Mouse (Mus musculus): ENCODE data around the gene Aox1. TPM values are rescaled to one million over a fixed set of nuclear protein-coding genes. Genes with fewer than 3 reads are reported as not detected.
"Not testable (repeated sequence)": the region's sequence is repeated elsewhere in the genome, so short reads cannot be mapped to it uniquely, and the experiment has no call there.

The Aox1 gene
- polyA plus RNA-seq, 1 experiment from 2014 or later, result 0.08 TPM

DNA sequence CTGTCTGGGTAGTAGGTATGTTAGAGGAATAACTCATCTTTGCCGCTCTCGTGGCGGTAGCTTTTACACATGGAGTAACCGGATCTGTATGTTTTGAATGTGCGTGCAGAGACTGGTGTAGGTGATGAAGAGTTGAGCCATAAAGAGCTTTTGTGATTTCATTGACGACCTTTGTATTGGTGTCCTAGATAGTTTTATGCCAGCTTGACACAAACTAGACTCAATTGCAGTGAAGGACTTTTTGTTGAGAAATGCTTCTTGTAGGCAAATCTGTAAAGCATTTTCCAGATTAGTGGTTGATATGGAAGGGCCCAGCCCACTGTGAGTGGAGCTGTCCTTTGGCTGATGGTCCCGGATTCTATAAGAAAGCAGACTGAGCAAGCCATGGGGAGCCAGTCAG is 10.9 kb upstream of the Aox1 start, which contains the start of gene Kctd18:
Gene Kctd18 (minus strand): TSS at position 101 of the 400 bp plus-strand sequence.
- no peak for ATAC-seq
- WGBS, result 93% methylated on average over 7 of the region's 7 CpGs
- Histone ChIP-seq H3K27me3 (replicated peaks; ENCODE audit: control insufficient read depth, insufficient read depth, low read length) (no peaks in the 10 kb centered on the region), H3K36me3 (ENCODE audit: control insufficient read depth, insufficient read depth) (peaks cover 27% of the 10 kb centered on the region), H3K9me3 (ENCODE audit: control insufficient read depth) (no peaks in the 10 kb centered on the region), H3K4me1 (replicated peaks; ENCODE audit: control insufficient read depth, insufficient read depth, low read length) (no peaks in the 10 kb centered on the region), H3K27ac (ENCODE audit: low read depth, low read length) (no peak within 1 kb of the TSS), H3K9ac (ENCODE audit: low read depth, low read length) (no peak within 1 kb of the TSS), H3K4me3 (ENCODE audit: low read depth, low read length) (no peak within 1 kb of the TSS), H3K4me2 (replicated peaks; ENCODE audit: low read depth) (no peak within 1 kb of the TSS)
- TF ChIP-seq CTCF (IDR thresholded peaks at IDR 0.05; ENCODE audit: low read depth), result no peak

- no peak overlapping the region for H3K27ac ChIP-seq (ENCODE audit: low read depth, low read length)
- WGBS, result 77% methylated on average over 7 of the region's 7 CpGs
- no peak overlapping the region for H3K4me3 ChIP-seq (ENCODE audit: low read depth, low read length)
- no peaks in the 10 kb centered on the region for H3K27me3 ChIP-seq (replicated peaks; ENCODE audit: control insufficient read depth, insufficient read depth, low read length)
- no peak for ATAC-seq
- H3K36me3 ChIP-seq (ENCODE audit: control insufficient read depth, insufficient read depth), result 0 out of 2 replicates have a peak, but pooled peaks cover 3% of the 10 kb centered on the region
- H3K9me3 ChIP-seq (ENCODE audit: control insufficient read depth), result no peaks in the 10 kb centered on the region
- H3K4me1 ChIP-seq (replicated peaks; ENCODE audit: control insufficient read depth, insufficient read depth, low read length), result no peaks in the 10 kb centered on the region
- TF ChIP-seq CTCF (IDR thresholded peaks at IDR 0.05; ENCODE audit: low read depth), result no peak
- H3K9ac ChIP-seq (ENCODE audit: low read depth, low read length), result no peak overlapping the region
- no peak overlapping the region for H3K4me2 ChIP-seq (replicated peaks; ENCODE audit: low read depth)
Measured at GRCm38 (mm10) chr1:58027707-58028106, 2.0 kb upstream of the Aox1 start.

- no peak for TF ChIP-seq CTCF (IDR thresholded peaks at IDR 0.05; ENCODE audit: low read depth)
- H3K4me1 ChIP-seq (replicated peaks; ENCODE audit: control insufficient read depth, insufficient read depth, low read length), result no peaks in the 10 kb centered on the region; the same call in 1 of the 2 replicates
- ATAC-seq, result no peak
- H3K27ac ChIP-seq (ENCODE audit: low read depth, low read length), result no peak overlapping the region
- no peaks in the 10 kb centered on the region for H3K36me3 ChIP-seq (ENCODE audit: control insufficient read depth, insufficient read depth)
- WGBS, result 28% methylated on average over 13 of the region's 13 CpGs
- H3K9ac ChIP-seq (ENCODE audit: low read depth, low read length), result no peak overlapping the region
- no peaks in the 10 kb centered on the region for H3K9me3 ChIP-seq (ENCODE audit: control insufficient read depth)
- peak overlapping the region; percentile 56 for H3K4me2 ChIP-seq (replicated peaks; ENCODE audit: low read depth)
- no peaks in the 10 kb centered on the region for H3K27me3 ChIP-seq (replicated peaks; ENCODE audit: control insufficient read depth, insufficient read depth, low read length)
- H3K4me3 ChIP-seq (ENCODE audit: low read depth, low read length), result peak overlapping the region; percentile 13; the same call in 1 of the 2 replicates
Measured at GRCm38 (mm10) chr1:58030156-58030871, 583 bp downstream of the Aox1 start.

DNA sequence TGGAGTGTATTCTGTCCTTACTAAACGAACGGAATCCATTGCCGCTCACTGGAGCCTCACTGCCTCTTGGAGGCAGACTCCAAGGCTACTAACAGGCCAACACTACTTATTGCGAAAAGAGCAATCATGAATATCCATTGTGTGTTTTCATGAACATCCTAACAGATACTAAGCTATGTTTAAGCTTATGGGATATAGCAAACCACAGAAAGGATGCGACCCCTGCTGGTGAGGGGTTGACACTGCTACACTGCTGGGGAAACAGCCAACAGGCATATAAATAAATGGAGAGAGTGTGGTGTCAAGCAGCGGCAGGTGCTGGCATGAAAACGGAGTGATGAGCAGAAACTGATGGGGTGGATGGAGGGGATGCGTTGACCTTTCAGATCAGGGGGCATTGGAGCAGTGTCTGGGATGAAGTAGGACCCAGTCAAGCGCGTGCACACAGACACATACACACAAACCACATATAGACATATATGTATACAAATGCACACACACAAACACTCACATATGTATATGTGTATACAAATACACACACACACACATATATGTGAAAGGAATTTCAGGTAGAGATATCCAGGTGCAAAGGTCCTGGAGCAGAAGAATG is 1.5 kb downstream of the Aox1 start:
- Histone ChIP-seq H3K27me3 (replicated peaks; ENCODE audit: control insufficient read depth, insufficient read depth, low read length) (no peaks in the 10 kb centered on the region), H3K9ac (ENCODE audit: low read depth, low read length) (no peak overlapping the region), H3K36me3 (ENCODE audit: control insufficient read depth, insufficient read depth) (no peaks in the 10 kb centered on the region), H3K9me3 (ENCODE audit: control insufficient read depth) (no peaks in the 10 kb centered on the region), H3K4me1 (replicated peaks; ENCODE audit: control insufficient read depth, insufficient read depth, low read length) (no peaks in the 10 kb centered on the region; the same call in 1 of the 2 replicates), H3K4me3 (ENCODE audit: low read depth, low read length) (no peak overlapping the region), H3K27ac (ENCODE audit: low read depth, low read length) (no peak overlapping the region), H3K4me2 (replicated peaks; ENCODE audit: low read depth) (no peak overlapping the region)
- ATAC-seq, result no peak
- WGBS, result 61% methylated on average over 10 of the region's 10 CpGs
- peak; percentile 93 for TF ChIP-seq CTCF (IDR thresholded peaks at IDR 0.05; ENCODE audit: low read depth)

- ATAC-seq; H3K27me3 ChIP-seq (replicated peaks; ENCODE audit: control insufficient read depth, insufficient read depth, low read length); H3K27ac ChIP-seq (ENCODE audit: low read depth, low read length); H3K4me3 ChIP-seq (ENCODE audit: low read depth, low read length); H3K36me3 ChIP-seq (ENCODE audit: control insufficient read depth, insufficient read depth); H3K9ac ChIP-seq (ENCODE audit: low read depth, low read length); H3K9me3 ChIP-seq (ENCODE audit: control insufficient read depth); H3K4me2 ChIP-seq (replicated peaks; ENCODE audit: low read depth); H3K4me1 ChIP-seq (replicated peaks; ENCODE audit: control insufficient read depth, insufficient read depth, low read length): not testable (repeated sequence)
- 94% methylated on average over 9 of the region's 9 CpGs for WGBS
Measured at GRCm38 (mm10) chr1:58037306-58037705, 7.6 kb downstream of the Aox1 start.

DNA sequence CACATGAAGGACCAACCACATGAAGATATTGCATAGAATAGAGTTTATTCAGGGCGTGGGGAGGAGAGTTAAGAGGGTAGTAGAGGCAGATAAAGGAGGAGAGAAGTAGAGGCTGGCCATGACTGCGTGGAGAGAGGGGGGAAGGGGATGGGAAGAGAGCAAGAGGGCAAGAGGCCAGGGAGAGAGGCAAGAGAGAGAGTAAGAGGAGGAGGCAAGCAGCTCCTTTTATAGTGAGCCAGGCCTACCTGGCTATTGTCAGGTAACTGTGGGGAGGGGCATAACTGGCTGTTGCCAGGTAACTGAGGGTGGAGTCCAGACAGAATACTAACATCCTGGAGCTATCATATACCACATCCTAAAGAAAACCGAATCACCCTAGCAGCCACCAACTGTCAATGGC is 15.3 kb downstream of the Aox1 start:
- WGBS, result 62% methylated on average over 3 of the region's 3 CpGs
- H3K4me2 ChIP-seq (replicated peaks; ENCODE audit: low read depth), result no peak overlapping the region
- H3K4me1 ChIP-seq (replicated peaks; ENCODE audit: control insufficient read depth, insufficient read depth, low read length), result no peaks in the 10 kb centered on the region
- H3K27ac ChIP-seq (ENCODE audit: low read depth, low read length), result no peak overlapping the region
- H3K27me3 ChIP-seq (replicated peaks; ENCODE audit: control insufficient read depth, insufficient read depth, low read length), result no peaks in the 10 kb centered on the region
- no peak overlapping the region for H3K9ac ChIP-seq (ENCODE audit: low read depth, low read length)
- TF ChIP-seq CTCF (IDR thresholded peaks at IDR 0.05; ENCODE audit: low read depth), result no peak
- no peaks in the 10 kb centered on the region for H3K9me3 ChIP-seq (ENCODE audit: control insufficient read depth)
- H3K36me3 ChIP-seq (ENCODE audit: control insufficient read depth, insufficient read depth), result no peaks in the 10 kb centered on the region
- no peak overlapping the region for H3K4me3 ChIP-seq (ENCODE audit: low read depth, low read length)
- ATAC-seq, result no peak

All from intestine, postnatal 0 days (tissue).